Mouse (Mus musculus) testis, adult 2 months (tissue): Measurements from ENCODE around the gene Pim1. TPM values are rescaled to one million over a fixed set of nuclear protein-coding genes. Genes with fewer than 3 reads are reported as not detected.

ENCODE experiments used
- H3K27ac ChIP-seq: fragments of 200-500 bp; 2 replicates; pipeline ENCODE4 v1.5.1; 2012; ENCODE audit warnings: low read depth, low read length; ENCODE audit not compliant: control insufficient read depth, insufficient read depth
- H3K27me3 ChIP-seq: fragments of 200-500 bp; 2 replicates; pipeline ENCODE4 v1.6.1; 2012; ENCODE audit warnings: mild to moderate bottlenecking, low read length, moderate library complexity; ENCODE audit not compliant: control insufficient read depth, insufficient read depth
- H3K36me3 ChIP-seq: fragments of 200-500 bp; 2 replicates; pipeline ENCODE4 v1.6.1; 2012; ENCODE audit warnings: mild to moderate bottlenecking, low read length; ENCODE audit not compliant: control insufficient read depth, insufficient read depth
- H3K4me1 ChIP-seq: fragments of 200-500 bp; 2 replicates; pipeline ENCODE4 v1.6.1; 2012; ENCODE audit warnings: low read length; ENCODE audit not compliant: control insufficient read depth, insufficient read depth
- H3K4me3 ChIP-seq: fragments of 200-500 bp; 2 replicates; pipeline ENCODE4 v1.5.1; 2012; ENCODE audit warnings: low read depth, mild to moderate bottlenecking, low read length, moderate library complexity, mixed read lengths; ENCODE audit not compliant: control insufficient read depth
- CTCF ChIP-seq: fragments of 200-500 bp; IDR thresholded peaks from 2 replicates; pipeline ENCODE4 v1.5.1; 2012; ENCODE audit warnings: low read depth, mild to moderate bottlenecking, inconsistent platforms, low read length, moderate library complexity; ENCODE audit not compliant: control insufficient read depth, insufficient read depth, insufficient replicate concordance
- POLR2A ChIP-seq: fragments of 200-500 bp; IDR thresholded peaks from 2 replicates; pipeline ENCODE4 v1.6.1; 2012; ENCODE audit warnings: low read depth, mild to moderate bottlenecking, inconsistent platforms, low read length, moderate library complexity; ENCODE audit not compliant: control insufficient read depth
- polyA plus RNA-seq: library from polyadenylated mRNA; depleted of rRNA; stranded (reverse); fragments of >200 nt; gene quantifications from 2 replicates; pipeline ENCODE4 v1.2.3, GENCODE M21; 2012; rRNA removed

The Pim1 gene
- polyA plus RNA-seq, 1 experiment: 87.2 TPM

GRCm38 (mm10) chr17:29531757-29532384 is 41.3 kb downstream of the Pim1 start:
- TF ChIP-seq POLR2A: no peak
- TF ChIP-seq CTCF: no peak

DNA sequence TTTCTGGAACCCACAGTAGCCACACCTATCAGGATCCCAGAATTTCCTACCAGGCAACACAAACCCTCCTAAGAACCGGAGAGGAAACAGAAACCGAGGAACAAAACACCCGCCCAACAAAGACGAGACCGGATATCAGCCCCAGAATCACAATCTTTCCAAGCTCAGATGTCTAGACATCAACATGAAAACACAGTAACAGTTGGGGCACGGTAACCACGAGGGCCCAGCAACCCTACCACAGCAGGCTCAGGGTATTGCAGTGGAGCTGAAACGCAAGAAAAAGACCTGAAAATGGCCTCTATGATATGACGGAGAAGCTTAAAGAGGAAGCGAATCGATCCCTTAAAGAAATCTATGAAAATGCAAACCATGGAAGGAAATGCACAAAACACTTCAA is 43.3 kb downstream of the Pim1 start:
- Histone ChIP-seq H3K27ac (no peak overlapping the region), H3K27me3 (no peaks in the 10 kb centered on the region), H3K36me3 (no peaks in the 10 kb centered on the region; the same call in 1 of the 2 replicates), H3K4me1 (peaks cover 7% of the 10 kb centered on the region), H3K4me3 (no peak overlapping the region)
- no peak for TF ChIP-seq POLR2A
- TF ChIP-seq CTCF: no peak

More at GRCm38 (mm10) chr17:29531757-29532384, 41.3 kb downstream of the Pim1 start:
- Histone ChIP-seq H3K4me3 (no peak overlapping the region), H3K4me1 (peaks cover 7% of the 10 kb centered on the region), H3K27ac (no peak overlapping the region), H3K27me3 (no peaks in the 10 kb centered on the region), H3K36me3 (no peaks in the 10 kb centered on the region; the same call in 1 of the 2 replicates)

DNA sequence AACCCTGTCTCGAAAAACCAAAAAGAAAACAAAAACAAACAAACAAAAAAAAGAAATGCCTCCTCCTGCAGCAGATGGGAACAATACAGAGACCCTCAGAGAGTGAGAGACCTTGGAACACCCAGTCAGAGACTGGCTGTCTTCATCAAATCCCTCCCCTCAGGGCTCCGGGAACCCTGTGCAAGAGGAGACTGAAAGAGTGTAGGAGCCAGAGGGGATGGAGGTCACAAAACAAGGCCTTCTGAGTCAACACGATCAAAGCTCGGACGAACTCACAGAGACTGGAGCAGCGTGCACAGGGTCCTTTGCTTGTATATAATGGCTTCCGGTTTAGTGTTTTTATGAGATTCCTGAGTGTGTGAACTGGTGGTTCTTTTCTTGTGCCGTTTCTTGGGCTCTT is 49.9 kb downstream of the Pim1 start:
- TF ChIP-seq POLR2A: no peak
- TF ChIP-seq CTCF: no peak
- no peak overlapping the region for H3K4me3 ChIP-seq
- H3K27ac ChIP-seq: no peak overlapping the region

GRCm38 (mm10) chr17:29541419-29541818 is 50.9 kb downstream of the Pim1 start:
- Histone ChIP-seq H3K36me3 (no peaks in the 10 kb centered on the region), H3K27me3 (no peaks in the 10 kb centered on the region), H3K4me1 (no peaks in the 10 kb centered on the region), H3K27ac (no peak overlapping the region), H3K4me3 (no peak overlapping the region)
- TF ChIP-seq POLR2A (no peak), CTCF (no peak)

More for the DNA sequence above, 49.9 kb downstream of the Pim1 start:
- Histone ChIP-seq H3K36me3 (no peaks in the 10 kb centered on the region), H3K27me3 (no peaks in the 10 kb centered on the region), H3K4me1 (no peaks in the 10 kb centered on the region)

DNA sequence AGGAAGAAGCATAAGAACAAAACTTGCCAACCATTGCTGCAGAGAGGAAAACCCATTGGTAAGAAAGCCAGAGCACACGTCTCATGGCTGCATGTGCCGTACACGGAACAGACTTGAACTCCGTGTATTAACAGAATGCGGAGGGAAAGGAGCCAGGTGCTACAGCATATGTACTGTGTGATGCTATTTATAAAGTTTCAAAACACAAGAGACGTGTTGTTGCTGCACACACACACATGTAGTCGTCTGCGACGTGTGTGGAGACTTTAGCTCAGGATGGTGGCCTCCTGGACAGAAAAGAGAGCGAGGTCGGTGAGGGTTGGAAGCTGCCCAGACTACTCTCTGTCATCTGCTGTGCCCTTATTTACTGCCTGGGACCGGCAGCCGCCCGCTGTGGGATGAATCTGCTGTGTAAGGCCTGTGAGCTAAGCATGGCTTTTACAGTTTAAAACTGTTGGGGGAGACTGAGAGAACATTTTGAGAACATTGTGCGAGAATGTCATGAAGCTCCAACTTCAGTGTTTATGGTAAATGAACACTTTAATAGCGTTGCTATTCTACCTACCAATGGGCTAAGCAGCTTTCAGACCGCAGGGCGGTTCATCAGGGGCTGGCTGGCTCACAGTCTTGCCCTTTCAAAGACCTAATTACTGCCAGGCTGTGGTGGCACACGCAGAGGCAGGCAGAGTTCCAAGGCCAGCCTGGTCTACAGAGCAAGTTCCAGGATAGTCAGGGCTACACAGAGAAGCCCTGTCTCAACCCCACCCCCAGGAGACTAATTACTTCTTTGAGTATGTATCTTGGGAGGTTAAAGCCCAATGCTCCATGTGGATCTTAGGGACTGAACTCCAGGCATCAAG is 52.5 kb downstream of the Pim1 start:
- H3K27me3 ChIP-seq: no peaks in the 10 kb centered on the region
- no peak overlapping the region for H3K27ac ChIP-seq
- no peaks in the 10 kb centered on the region for H3K36me3 ChIP-seq
- TF ChIP-seq CTCF (no peak), POLR2A (no peak)
- H3K4me3 ChIP-seq: no peak overlapping the region
- no peaks in the 10 kb centered on the region for H3K4me1 ChIP-seq

- Histone ChIP-seq H3K27ac (no peak overlapping the region), H3K4me1 (no peaks in the 10 kb centered on the region), H3K36me3 (no peaks in the 10 kb centered on the region), H3K4me3 (no peak overlapping the region), H3K27me3 (no peaks in the 10 kb centered on the region)
- no peak for TF ChIP-seq POLR2A
- no peak for TF ChIP-seq CTCF
These were observed 53.5 kb downstream of the Pim1 start for GRCm38 (mm10) chr17:29544064-29544463.

DNA sequence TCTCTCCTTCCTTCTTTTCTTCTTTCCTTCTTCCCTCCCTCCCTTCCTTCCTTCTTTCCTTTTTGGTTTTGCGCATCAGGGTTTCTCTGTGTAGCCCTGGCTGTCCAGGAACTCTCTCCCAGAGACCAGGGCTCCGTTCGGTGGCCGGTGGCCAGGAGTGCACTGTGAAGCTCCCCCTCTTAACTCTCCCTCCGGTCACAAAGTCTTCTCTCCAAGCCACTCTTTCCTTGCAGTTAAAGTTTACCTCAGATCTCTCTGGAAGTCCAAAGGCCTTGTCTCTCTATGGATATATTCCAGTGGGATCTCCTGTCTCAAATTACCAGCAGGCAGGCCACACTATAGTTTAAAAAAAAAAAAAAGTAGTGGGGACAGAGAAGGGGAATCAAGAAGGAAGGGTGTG is 54.7 kb downstream of the Pim1 start:
- Histone ChIP-seq H3K4me1 (peaks cover 2% of the 10 kb centered on the region), H3K27ac (no peak overlapping the region), H3K36me3 (no peaks in the 10 kb centered on the region), H3K4me3 (no peak overlapping the region), H3K27me3 (no peaks in the 10 kb centered on the region)
- TF ChIP-seq CTCF (no peak), POLR2A (no peak)

Other genes with a start within 250 kb of the Pim1 start
- 12.2 and 13.1 TPM in 2 replicates for gene Ppil1, start 226.6 kb upstream of the Pim1 start, polyA plus RNA-seq
- gene BC004004, start 222.0 kb upstream of the Pim1 start, polyA plus RNA-seq: 42.0 and 42.5 TPM in 2 replicates
- 4.3 and 5.9 TPM in 2 replicates for gene Pi16, start 173.1 kb upstream of the Pim1 start, polyA plus RNA-seq
- 43.5 and 46.5 TPM in 2 replicates for gene Mtch1, start 142.8 kb upstream of the Pim1 start, polyA plus RNA-seq
- 33.4 and 38.3 TPM in 2 replicates for gene Fgd2, start 129.8 kb upstream of the Pim1 start, polyA plus RNA-seq
- 18.6 and 21.1 TPM in 2 replicates for gene Gm17657, start 58.9 kb downstream of the Pim1 start, polyA plus RNA-seq
- 26.0 and 26.5 TPM in 2 replicates for gene Tbc1d22b, start 59.0 kb downstream of the Pim1 start, polyA plus RNA-seq
- 312 and 396 TPM in 2 replicates for gene Tmem217, start 61.6 kb downstream of the Pim1 start, polyA plus RNA-seq
- 19.7 and 21.0 TPM in 2 replicates for gene Rnf8, start 124.0 kb downstream of the Pim1 start, polyA plus RNA-seq
- 0.98 and 1.2 TPM in 2 replicates for gene Gm28043, start 124.1 kb downstream of the Pim1 start, polyA plus RNA-seq
- 23.8 and 25.7 TPM in 2 replicates for gene Cmtr1, start 169.8 kb downstream of the Pim1 start, polyA plus RNA-seq
- gene Ccdc167, start 226.3 kb downstream of the Pim1 start, polyA plus RNA-seq: 1.5 and 1.6 TPM in 2 replicates